Comparison of ENCODE assay signal across 8 mouse cellular contexts in the genomic region with DNA sequence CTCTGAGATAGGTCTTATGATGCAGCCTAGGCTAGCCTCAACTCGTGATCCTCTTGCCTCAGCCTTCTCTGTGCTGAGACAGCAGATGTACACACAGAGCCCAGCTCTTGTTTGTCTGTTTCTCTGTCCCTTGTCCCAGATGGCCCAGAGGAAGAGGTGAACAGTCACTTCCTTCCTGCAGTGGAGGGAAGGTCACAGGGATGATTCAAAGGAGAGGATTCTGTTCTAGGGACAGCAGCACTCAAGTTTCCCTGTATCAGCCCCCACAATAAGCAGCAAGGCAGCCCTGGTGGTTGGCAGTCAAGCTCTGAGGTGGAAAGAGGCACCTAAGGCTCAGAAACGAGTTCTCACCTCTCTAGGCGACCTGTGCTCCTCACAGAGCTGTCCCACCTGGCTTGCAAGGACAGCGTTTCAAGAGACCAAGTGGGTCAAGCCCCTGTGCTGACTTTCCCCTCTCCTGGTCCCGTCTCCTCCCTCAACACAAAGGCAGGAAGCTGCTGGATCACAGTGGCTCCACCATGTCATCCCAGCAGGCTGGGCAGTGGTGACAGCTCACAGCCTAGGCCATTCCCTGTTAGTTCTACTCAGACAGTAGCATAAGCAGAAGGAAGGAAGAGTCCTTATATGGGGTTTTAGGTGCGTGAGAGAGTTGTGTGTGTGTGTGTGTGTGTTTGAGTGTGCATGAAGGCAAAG. TPM values are rescaled to one million over a fixed set of nuclear protein-coding genes. Genes with fewer than 3 reads are reported as not detected.
A peak's percentile ranks its signal among the peaks of the same experiment; 100 is the strongest.
DNase-seq lines count a peak whose midpoint lies in the region; ATAC-seq lines count a peak whose summit lies in the region.

No protein-coding gene starts in this region.

- peaks cover 47% of the 10 kb centered on the region for H3K4me1 ChIP-seq in liver, embryonic 12.5 days

- H3K27me3 ChIP-seq in liver, embryonic 12.5 days (replicated peaks), result no peaks in the 10 kb centered on the region

- intact Hi-C loops in heart, postnatal 25 days (cut with DNase I), result no loop called here

- no peaks in the 10 kb centered on the region for H3K9me3 ChIP-seq in liver, embryonic 12.5 days (replicated peaks)

- peaks cover 28% of the 10 kb centered on the region for H3K36me3 ChIP-seq in liver, embryonic 12.5 days

- no peak overlapping the region for H3K4me3 ChIP-seq in liver, embryonic 12.5 days

- WGBS in liver, embryonic 12.5 days (ENCODE audit: insufficient replicate concordance), result 39% methylated on average over 6 of the region's 6 CpGs

- DNase-seq in 416B (ENCODE audit: low read depth), result peak; percentile 88
- peak; percentile 19 for DNase-seq in adrenal gland, postnatal 25 days
- DNase-seq in heart, postnatal 25 days (ENCODE audit: low spot score), result peak; percentile 31
- DNase-seq in ovary, postnatal 14 days (ENCODE audit: low spot score), result no peak
- DNase-seq in embryo, embryonic 9.5 days (ENCODE audit: extremely low spot score), result no peak
- DNase-seq in ovary, postnatal 10 days (ENCODE audit: low spot score), result no peak

- no peak overlapping the region for H3K4me2 ChIP-seq in liver, embryonic 12.5 days

- ATAC-seq in liver, embryonic 12.5 days, result no peak
- no peak for ATAC-seq in activated CD4-positive, CD25-positive, alpha-beta regulatory T cell, adult 4 months

- H3K9ac ChIP-seq in liver, embryonic 12.5 days, result no peak overlapping the region

- peak overlapping the region; percentile 62 for H3K27ac ChIP-seq in liver, embryonic 12.5 days

RNA-seq across cellular contexts. Expression of gene Amz1, which starts 41.1 kb away (rescaled TPM):
- 0.29 and 1.0 TPM in 2 replicates for total RNA-seq in adrenal gland, postnatal 25 days (2021)
- total RNA-seq in heart, postnatal 25 days (2021), result under 1 TPM; 0.08 to 0.44 TPM
- polyA plus RNA-seq in liver, embryonic 12.5 days (2016; fragmentation: Nextera tagmentation; extraction: Ambion mirVana), result 0.99 and 1.2 TPM in 2 replicates
- polyA plus RNA-seq in activated CD4-positive, CD25-positive, alpha-beta regulatory T cell, adult 4 months (2017; shearing (Covaris generic)), result under 1 TPM in 1 of 2 experiments, not detected in 1; 0.17 TPM

Comparison
In these comparisons a context has a peak if more than half of its experiments do, and no peak if none do; other contexts are left out.
1. DNase-seq: peak in 416B (single experiment), adrenal gland, postnatal 25 days (single experiment) and heart, postnatal 25 days (single experiment); none in ovary, postnatal 14 days (single experiment), embryo, embryonic 9.5 days (single experiment) and ovary, postnatal 10 days (single experiment).